Mouse (Mus musculus) frontal cortex, postnatal 10 days (tissue): Measurements from ENCODE around the gene Phb2.

ENCODE experiments used
- DNase-seq, 2 experiments: peaks; one replicate each; pipeline ENCODE4 v3.0.0; 2022; ENCODE audit warnings: low spot score in 2 of 2, mixed read lengths in 1 of 2

Phb2 gene

GRCm38 (mm10) chr6:124746654-124747632 lies 34.8 kb downstream of the Phb2 start:
- DNase-seq: no peak

GRCm38 (mm10) chr6:124750405-124750804 lies 38.3 kb downstream of the Phb2 start:
- DNase-seq: no peak

GRCm38 (mm10) chr6:124753861-124754260 lies 41.7 kb downstream of the Phb2 start:
- DNase-seq: no peak

DNA sequence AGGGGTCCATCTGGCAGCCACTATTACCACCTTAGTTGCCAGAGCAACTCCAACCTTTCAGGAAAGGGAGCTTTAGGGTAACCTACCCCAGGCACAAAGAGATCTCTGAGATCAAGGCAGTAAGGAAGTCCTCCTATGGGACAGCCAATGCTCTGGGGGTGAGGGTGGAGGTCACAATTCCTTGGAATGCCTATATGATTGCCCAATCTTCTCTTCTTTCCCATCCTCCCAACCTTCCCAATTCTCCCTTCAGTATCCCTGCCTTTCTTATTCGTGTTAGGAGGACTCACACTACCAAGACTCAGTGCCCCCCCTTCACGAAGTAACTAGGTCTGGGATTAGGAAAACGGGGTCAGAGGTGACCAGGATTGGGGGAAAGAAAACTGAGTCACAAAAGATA lies 43.2 kb downstream of the Phb2 start:
- DNase-seq: no peak

DNA sequence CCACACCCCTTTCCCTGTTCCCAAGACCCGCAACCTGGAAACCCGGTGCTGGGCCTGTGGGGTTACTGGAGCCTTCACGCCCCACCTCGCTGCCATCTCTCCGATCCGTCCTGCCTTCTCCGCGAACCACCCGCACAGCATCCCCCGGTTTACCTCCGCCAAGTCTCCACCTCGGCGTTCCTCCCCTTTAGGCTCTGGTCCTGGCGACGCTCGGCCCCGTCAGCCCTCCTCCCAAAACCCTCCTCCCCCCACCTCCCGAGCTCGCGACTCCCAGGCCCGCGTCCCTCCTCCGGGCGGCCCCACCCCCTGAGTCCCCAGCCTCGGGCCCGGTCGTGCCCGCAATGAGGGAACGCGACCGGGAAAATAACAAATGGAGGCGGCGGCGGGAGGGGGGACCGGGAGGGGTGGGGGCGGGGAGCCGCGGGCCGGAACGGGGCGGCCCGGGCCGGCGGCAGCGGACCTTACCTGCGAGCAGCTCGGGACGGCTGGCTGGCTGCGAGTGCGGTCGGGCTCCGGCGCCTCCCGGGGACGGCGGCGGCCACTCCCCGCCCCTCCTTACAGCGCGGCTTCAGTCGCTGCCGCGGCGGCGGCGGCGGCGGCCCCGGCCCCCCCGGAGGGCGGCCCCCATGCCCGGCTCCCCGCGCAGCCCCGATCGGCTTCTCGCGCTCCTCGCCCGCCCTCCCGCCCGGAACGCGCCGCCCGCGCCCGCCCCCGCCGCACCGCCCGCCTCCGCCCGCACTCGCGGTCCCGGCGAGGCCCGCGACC lies 43.9 kb downstream of the Phb2 start, which contains the start of the genes Gm45234 and Atn1:
Gene Gm45234 (minus strand): TSS at position 191 of the 765 bp plus-strand sequence.
Gene Atn1 (minus strand): TSS at position 694 of the 765 bp plus-strand sequence.
- peak; percentile 15 to 59 for DNase-seq

- peak in 1 of 2 experiments; percentile 84 for DNase-seq
These were observed 44.7 kb downstream of the Phb2 start for GRCm38 (mm10) chr6:124756652-124757350.

DNA sequence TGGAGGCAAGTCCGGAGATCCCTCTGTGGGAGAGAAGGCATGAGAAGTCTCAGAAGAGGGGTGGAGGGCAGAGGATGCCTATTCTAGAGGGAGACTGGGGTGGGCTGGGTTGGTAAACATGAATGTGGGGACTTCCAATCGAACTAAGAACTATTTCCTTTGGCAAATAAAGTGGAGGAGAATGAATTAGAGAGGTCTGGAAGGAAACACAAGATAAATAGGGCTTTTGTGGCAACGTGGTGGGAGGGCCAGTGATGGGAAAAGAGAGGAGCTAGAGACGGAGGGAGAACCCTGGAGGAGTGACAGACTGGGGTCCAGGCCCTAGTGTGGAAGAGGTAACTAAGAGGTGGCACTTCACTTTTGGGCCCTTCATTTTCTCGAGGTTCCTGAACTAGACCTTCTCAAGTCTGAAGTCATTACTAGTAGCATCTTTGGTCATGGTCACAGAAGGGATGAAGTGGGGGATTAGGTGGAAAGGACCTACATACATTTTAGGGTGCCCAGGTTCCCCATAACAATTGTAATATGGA lies 45.3 kb downstream of the Phb2 start:
- no peak for DNase-seq

- DNase-seq: peak in 1 of 2 experiments; percentile 57
These were observed 46.0 kb downstream of the Phb2 start for GRCm38 (mm10) chr6:124757909-124758848.

DNA sequence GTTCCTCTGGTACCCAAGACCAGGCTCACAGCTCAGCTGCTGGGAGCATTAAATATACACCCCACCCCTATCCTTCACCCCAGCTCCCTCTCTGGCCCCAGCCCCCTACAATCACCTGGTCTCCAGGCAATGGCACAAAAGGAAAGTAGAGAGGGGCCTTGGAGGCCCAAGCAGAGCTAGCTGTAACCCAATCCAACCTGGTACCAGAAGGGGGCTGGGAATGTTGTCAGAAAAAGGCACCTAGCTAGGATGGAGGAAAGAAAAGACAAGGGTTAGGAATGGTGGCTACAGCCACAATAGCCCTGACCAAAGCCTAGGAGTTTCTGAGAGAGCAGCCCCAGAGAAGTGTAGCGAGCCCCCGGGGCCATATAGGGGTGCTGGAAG lies 46.7 kb downstream of the Phb2 start:
- DNase-seq: no peak

GRCm38 (mm10) chr6:124759259-124759658 lies 47.1 kb downstream of the Phb2 start:
- DNase-seq: peak in 1 of 2 experiments; percentile 74

GRCm38 (mm10) chr6:124765951-124766350 lies 53.8 kb downstream of the Phb2 start:
- DNase-seq: no peak
